Mouse (Mus musculus) splenic B cell, adult 2 months (primary cell): ENCODE results near the gene Slc22a19.
"Not testable (repeated sequence)": the region's sequence is repeated elsewhere in the genome, so short reads cannot be mapped to it uniquely, and the experiment has no call there.

Experiments
- DNase-seq: peaks from one replicate; pipeline ENCODE4 v3.0.0-alpha.2; 2011; ENCODE audit warnings: low read depth, low spot score
- H3K27me3 ChIP-seq: 2 replicates; pipeline ENCODE4 v1.6.1; 2012; ENCODE audit warnings: mild to moderate bottlenecking, low read length, moderate library complexity, mixed read lengths; ENCODE audit not compliant: control insufficient read depth, poor library complexity, insufficient read depth, severe bottlenecking
- H3K36me3 ChIP-seq: 2 replicates; pipeline ENCODE4 v1.6.1; 2012; ENCODE audit warnings: mild to moderate bottlenecking, low read length, moderate library complexity, mixed read lengths; ENCODE audit not compliant: control insufficient read depth, poor library complexity, insufficient read depth, severe bottlenecking

Slc22a19 gene

DNA sequence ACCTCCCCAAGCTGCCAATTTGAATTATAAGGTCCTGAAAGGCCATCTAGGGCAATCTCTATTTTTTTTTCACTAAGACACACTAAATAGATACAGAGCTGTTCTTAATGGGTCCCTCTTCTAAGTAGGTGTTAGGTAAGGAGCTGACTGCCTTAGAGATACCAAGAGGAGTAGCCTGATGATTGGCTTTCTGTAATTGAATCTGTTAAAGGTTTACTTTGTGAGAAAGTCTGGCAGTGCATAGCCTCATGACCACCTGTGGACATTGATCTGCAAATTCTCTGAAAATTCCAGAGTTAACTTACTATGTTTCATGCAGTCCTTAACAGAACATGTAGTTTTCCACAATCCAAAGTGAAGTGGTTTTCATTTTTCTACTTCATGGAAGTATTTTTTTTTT lies at the start of gene Slc22a19:
TSS of gene Slc22a19 (minus strand) at position 163 of the 400 bp plus-strand sequence.
- no peak for DNase-seq
- no peaks in the 10 kb centered on the region for H3K27me3 ChIP-seq
- no peaks in the 10 kb centered on the region for H3K36me3 ChIP-seq

DNA sequence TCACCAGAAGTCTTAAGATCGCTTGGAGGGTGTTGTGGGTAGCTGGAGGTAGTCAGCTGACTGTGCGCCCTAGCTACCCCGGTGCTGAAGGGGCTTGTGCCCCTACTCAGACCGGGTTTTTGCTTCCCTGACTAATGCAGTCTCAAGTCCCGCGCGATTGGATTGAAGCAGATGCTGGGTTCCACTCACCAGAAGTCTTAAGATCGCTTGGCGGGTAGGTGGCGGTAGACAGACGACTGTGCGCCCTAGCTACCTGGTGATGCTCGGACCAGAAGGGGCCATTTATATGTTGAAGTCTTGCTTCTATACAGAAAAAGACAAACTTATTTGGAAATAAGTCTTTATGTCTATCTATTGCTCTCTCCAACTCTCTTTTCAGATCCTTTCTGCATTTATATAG lies 42.3 kb upstream of the Slc22a19 start:
- DNase-seq, H3K36me3 ChIP-seq, H3K27me3 ChIP-seq: not testable (repeated sequence)

DNA sequence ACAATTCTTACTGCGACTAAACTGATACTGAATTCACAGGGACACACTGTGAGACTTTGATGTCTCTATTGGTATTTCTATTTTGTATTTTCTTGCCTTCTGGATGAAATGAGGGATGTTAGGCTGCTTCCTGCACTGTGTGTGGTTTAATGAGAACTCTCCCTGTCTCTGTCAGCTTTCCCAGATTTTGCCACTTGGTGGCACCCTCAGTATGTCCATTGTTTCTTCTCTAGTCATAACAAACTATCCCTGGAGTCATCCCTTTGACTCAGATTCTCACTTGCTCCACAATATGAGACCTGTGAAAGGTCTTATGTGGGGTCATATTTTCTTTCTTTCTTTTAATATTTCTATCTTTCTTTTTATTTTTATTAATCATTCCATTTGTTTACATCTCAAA lies 18.4 kb upstream of the Slc22a19 start:
- Histone ChIP-seq H3K27me3 (no peaks in the 10 kb centered on the region), H3K36me3 (no peaks in the 10 kb centered on the region)
- peak; percentile 31 for DNase-seq

DNA sequence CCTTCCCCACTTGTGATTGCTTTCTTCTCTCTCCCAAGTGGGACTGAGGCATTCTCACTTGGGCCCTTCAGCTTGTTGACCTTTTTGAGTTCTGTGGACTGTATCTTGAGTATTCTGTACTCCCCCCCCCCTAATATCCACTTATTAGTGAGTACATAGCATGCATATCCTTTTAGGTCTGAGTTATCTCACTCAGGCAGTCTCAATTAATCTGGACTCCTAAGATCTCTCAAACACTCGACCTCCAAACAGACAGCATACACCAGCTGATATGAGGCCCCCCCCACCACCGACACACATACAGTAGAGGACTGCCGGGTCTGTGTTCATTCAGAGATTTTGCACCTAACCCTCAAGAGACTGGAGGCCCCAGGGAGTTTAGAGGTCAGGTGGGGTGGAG lies 18.0 kb downstream of the Slc22a19 start:
- H3K27me3 ChIP-seq, DNase-seq, H3K36me3 ChIP-seq: not testable (repeated sequence)

DNA sequence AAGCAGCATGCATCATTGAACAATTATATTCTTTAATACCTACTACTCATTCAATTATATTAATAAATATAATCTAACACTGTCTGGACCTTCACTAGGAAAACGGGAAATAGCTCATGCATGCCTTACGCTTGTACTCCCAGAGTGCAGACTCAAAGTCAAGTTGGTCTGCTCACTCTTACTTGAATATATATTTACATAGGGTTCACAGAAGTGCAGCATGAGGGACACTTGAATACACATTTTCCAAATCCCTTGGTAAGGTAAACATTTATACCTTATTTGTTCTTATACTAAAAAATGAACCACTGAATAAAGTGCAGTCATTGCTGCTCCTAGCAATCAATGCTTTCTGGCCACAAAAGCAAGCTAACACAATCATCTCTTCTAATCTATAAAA lies 19.9 kb downstream of the Slc22a19 start:
- H3K27me3 ChIP-seq, result no peaks in the 10 kb centered on the region
- no peak for DNase-seq
- H3K36me3 ChIP-seq, result no peaks in the 10 kb centered on the region

DNA sequence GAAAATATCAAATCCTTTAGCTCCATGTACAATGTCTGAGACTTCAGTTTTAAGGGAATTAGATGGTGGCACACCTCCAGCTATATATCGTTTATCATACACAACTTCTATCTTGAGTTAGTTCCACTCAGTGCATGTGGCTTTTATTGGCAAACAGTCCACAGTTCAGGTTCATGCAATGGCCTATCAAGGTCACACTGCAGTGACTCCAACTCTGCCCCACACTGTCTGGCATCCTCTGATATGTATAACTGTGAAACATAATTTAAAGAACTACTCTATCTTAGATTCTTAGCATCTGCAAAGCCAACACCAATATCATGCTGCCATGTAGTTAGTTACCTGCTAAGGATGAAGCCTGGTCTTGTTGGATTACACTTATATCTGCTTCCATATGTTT lies 23.1 kb downstream of the Slc22a19 start:
- Histone ChIP-seq H3K27me3 (no peaks in the 10 kb centered on the region), H3K36me3 (no peaks in the 10 kb centered on the region)
- no peak for DNase-seq

DNA sequence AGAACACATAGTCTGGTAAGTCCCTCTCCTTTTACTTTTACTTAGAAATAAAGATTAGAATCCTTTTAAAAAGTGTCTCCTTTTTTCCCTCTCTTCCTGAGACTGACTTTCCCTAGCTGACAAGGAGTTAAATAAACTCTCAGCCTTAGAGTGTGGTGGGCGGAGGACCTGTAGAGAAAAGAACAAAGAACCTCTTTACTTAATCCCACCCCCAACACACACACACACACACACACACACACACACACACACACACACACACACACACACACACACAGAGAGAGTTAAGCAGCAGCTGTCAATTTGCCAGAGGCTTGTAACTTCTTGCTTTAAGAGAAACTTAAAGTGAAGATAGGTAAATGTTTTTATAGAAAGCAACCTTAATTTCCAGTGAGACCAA lies 39.1 kb downstream of the Slc22a19 start:
- H3K36me3 ChIP-seq, result no peaks in the 10 kb centered on the region
- no peaks in the 10 kb centered on the region for H3K27me3 ChIP-seq
- no peak for DNase-seq

DNA sequence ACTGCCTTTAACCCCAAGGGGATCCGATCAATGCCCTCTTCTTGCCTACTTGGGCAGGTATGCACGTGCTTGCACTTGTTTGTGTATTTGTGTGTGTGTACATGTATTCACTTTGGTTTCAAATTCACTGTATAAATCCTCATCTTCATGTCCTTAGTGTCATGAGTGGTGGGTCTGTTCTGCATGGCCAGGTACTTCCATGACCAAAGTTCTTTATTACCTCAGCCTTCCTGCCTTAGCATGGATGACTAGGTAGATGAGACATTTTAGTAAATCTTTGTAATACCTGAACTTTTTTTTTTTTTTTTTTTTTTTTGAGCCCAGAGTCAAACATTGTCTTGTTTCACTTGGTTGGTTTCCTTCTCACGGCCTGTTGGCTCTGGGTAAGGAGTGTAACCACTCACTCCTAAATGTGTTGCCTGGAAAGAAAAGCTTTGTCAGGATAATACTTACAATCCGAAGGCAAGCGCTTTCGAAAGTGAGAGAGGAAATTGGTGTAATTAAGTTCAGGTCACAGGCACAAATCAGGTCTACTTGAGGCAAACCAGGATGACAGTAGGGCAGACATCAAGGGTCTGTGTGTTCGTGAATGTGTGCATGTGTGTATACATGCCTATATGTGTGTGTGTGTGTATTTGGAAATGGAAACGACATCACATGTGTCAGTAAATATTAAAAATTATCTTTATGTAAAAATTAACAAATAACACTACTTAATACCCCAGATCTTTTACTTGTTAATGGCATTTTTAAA lies 62.0 kb downstream of the Slc22a19 start:
- Histone ChIP-seq H3K27me3 (no peaks in the 10 kb centered on the region), H3K36me3 (no peaks in the 10 kb centered on the region)
- no peak for DNase-seq

DNA sequence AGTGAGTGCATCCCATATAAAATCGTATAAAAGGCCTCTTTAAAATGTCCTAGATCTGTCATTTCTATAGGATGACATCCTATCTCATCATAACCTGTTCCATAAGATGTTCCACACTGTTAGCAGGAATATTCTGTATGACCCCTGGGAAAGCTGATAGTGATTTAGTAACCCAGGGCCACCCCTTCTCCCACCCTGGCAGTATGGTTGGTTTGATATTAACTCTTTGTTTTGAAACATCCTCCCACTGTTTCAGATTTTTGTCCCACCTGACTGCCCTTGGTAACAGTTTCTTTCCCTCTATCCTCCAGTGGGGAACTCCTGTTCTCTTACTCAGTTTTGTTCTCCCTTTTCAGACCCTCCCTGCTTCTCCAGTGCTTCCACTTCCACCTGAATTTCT lies 77.3 kb downstream of the Slc22a19 start:
- Histone ChIP-seq H3K27me3 (no peaks in the 10 kb centered on the region), H3K36me3 (no peaks in the 10 kb centered on the region)
- no peak for DNase-seq

DNA sequence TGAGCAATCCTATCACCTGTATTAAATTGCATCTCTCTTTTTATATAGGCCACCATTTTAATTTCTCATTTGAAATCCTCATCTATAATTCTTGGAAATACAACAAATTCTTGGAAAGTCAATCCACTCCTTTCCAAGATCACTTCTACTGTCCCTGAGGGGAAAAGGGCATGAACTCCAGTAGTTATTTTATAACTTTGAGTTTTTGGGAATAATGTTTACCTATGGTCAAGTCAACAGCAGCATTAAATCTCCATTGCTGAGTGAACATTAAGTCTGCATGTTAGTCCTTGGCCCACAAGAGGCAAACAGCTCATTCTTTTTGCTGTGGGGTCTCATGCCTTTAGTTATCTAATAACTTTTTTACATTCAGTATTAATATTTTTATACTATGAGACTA lies 78.1 kb downstream of the Slc22a19 start:
- no peaks in the 10 kb centered on the region for H3K27me3 ChIP-seq
- DNase-seq, result no peak
- no peaks in the 10 kb centered on the region for H3K36me3 ChIP-seq
